Mouse (Mus musculus): ENCODE measurements at regions not wholly inside any gene's neighbourhood (a gene's known extent, or its start where the extent isn't known, plus 50 kb on each side); places are given as distances from the start of the nearest gene placed in this dataset.
A peak's percentile ranks its signal among the peaks of the same experiment; 100 is the strongest.

DNA sequence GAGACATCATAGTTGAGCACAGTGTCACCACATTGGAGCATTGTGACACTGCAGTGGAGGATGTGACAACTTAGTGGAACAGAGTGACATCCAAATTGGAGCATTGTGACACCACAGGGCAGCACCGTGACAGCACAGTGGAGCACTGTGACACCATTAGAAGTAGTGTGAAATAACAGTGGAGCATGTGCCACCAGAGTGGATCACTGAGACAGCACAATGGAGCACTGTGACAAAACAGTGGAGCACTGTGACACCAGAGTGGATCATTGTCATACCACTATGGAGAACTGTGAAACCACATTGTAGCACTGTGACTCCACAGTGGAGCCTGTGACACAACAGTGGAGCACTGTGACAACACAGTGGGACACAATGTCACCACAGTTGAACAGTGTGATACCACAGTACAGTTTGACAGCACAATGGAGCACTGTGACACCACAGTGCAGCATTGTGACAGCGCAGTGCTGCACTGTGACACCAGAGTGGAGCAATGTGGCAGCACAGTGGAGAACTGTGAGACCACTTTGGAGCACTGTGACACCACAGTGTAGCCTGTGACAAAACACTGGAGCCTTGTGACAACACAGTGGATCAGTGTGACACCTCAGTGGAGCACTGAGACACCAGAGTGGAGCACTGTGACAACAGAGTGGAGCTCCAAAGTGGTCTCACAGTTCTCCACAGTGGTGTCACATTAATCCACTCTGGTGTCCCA is 113.5 kb upstream of the Vmn1r2 start:
- Histone ChIP-seq H3K4me1 (ENCODE audit: insufficient read depth, low read depth, low read length) (no peaks in the 10 kb centered on the region; the same call in 1 of the 2 replicates), H3K36me3 (replicated peaks) (no peaks in the 10 kb centered on the region), H3K9me3 (replicated peaks) (peaks cover 71% of the 10 kb centered on the region), H3K27me3 (ENCODE audit: insufficient read depth, low read length) (no peaks in the 10 kb centered on the region), H3K4me3 (ENCODE audit: low read depth, low read length) (peak overlapping the region; percentile 7; the same call in 1 of the 2 replicates)
- DNase-seq (ENCODE audit: low spot score): no peak
- no peak for ATAC-seq (ENCODE audit: extremely low read depth, insufficient number of reproducible peaks, low FRiP score, poor library complexity, severe bottlenecking)
- TF ChIP-seq GATA1 (IDR thresholded peaks at IDR 0.05; ENCODE audit: borderline replicate concordance, low read length) (no peak), GATA2 (IDR thresholded peaks at IDR 0.05; ENCODE audit: borderline replicate concordance, low read depth, low read length) (no peak)

DNA sequence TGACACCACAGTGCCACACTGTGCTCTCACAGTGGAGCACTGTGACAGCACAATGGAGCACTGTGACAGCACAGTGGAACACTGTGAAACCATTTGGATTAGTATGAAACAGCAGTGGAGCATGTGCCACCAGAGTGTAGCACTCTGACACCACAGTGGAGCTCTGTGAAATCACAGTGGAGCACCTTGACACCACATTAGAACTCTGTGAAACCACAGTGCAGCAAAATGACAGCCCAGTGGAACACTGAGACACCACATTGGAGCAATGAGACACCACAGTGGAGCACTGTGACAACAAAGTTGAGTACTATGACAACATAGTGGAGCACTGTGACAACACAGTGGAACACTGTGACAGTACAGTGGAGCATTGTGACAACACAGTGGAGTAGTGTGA is 112.2 kb upstream of the Vmn1r2 start:
- DNase-seq (ENCODE audit: low spot score) (no peak), ATAC-seq (ENCODE audit: extremely low read depth, insufficient number of reproducible peaks, low FRiP score, poor library complexity, severe bottlenecking) (no peak)
- peaks cover 82% of the 10 kb centered on the region for H3K9me3 ChIP-seq (replicated peaks)
- no peaks in the 10 kb centered on the region for H3K27me3 ChIP-seq (ENCODE audit: insufficient read depth, low read length)
- H3K36me3 ChIP-seq (replicated peaks): no peaks in the 10 kb centered on the region
- TF ChIP-seq TAL1 (conservative IDR thresholded peaks at IDR 0.05; ENCODE audit: low read depth, low read length): no peak
- no peak for TF ChIP-seq GATA1 (IDR thresholded peaks at IDR 0.05; ENCODE audit: borderline replicate concordance, low read length)
- no peak for TF ChIP-seq CTCF (IDR thresholded peaks at IDR 0.05; ENCODE audit: low read depth, low read length)
- TF ChIP-seq GATA2 (IDR thresholded peaks at IDR 0.05; ENCODE audit: borderline replicate concordance, low read depth, low read length): no peak
- H3K4me3 ChIP-seq (ENCODE audit: low read depth, low read length): no peak overlapping the region; the same call in 1 of the 2 replicates
- H3K4me1 ChIP-seq (ENCODE audit: insufficient read depth, low read depth, low read length): no peaks in the 10 kb centered on the region; the same call in 1 of the 2 replicates

DNA sequence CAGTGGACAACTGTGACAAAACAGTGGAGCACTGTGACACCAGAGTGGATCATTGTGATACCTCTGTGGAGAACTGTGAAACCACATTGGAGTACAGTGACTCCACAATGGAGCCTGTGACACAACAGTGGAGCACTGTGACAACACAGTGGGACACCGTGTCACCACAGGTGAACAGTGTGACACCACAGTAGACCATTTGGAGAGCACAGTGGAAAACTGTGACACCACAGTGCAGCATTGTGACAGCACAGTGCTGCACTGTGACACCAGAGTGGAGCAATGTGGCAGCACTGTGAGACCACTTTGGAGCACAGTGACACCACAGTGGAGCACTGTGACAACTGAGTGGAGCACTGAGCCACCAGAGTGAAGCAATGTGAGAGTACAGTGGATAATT is 111.7 kb upstream of the Vmn1r2 start:
- no peak overlapping the region for H3K4me3 ChIP-seq (ENCODE audit: low read depth, low read length)
- ATAC-seq (ENCODE audit: extremely low read depth, insufficient number of reproducible peaks, low FRiP score, poor library complexity, severe bottlenecking) (no peak), DNase-seq (ENCODE audit: low spot score) (no peak)
- peaks cover 78% of the 10 kb centered on the region for H3K9me3 ChIP-seq (replicated peaks)
- no peaks in the 10 kb centered on the region for H3K27me3 ChIP-seq (ENCODE audit: insufficient read depth, low read length)
- no peak for TF ChIP-seq GATA1 (IDR thresholded peaks at IDR 0.05; ENCODE audit: borderline replicate concordance, low read length)
- TF ChIP-seq GATA2 (IDR thresholded peaks at IDR 0.05; ENCODE audit: borderline replicate concordance, low read depth, low read length): no peak
- no peak for TF ChIP-seq POLR2AphosphoS5 (IDR thresholded peaks at IDR 0.05; ENCODE audit: insufficient replicate concordance, low read depth, low read length)
- TF ChIP-seq TAL1 (conservative IDR thresholded peaks at IDR 0.05; ENCODE audit: low read depth, low read length): no peak
- no peak for TF ChIP-seq CTCF (IDR thresholded peaks at IDR 0.05; ENCODE audit: low read depth, low read length)
- H3K4me1 ChIP-seq (ENCODE audit: insufficient read depth, low read depth, low read length): no peaks in the 10 kb centered on the region; the same call in 1 of the 2 replicates
- H3K36me3 ChIP-seq (replicated peaks): no peaks in the 10 kb centered on the region

DNA sequence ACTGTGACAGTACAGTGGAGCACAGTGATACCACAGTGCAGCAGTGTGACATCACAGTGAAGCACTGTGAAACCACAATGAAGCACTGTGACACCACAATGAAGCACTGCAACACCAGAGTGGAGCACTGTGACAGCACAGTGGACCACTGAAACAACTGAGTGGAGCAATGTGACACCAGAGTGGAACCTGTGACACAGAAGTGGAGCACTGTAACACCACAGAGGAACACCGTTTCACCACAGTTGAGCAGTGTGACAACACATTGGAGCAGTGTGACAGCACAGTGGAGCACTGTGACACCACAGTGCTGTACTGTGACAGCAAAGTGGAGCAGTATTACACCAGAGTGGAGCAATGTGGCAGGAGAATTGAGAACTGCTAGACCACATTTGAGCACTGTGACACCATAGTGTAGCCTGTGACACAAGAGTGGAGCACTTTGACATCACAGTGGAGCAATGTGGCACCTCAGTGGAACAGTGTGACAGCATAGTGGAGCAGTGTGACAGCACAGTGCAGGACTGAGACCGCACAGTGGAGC is 107.5 kb upstream of the Vmn1r2 start:
- ATAC-seq (ENCODE audit: extremely low read depth, insufficient number of reproducible peaks, low FRiP score, poor library complexity, severe bottlenecking) (no peak), DNase-seq (ENCODE audit: low spot score) (no peak)
- Histone ChIP-seq H3K4me1 (ENCODE audit: insufficient read depth, low read depth, low read length) (no peaks in the 10 kb centered on the region), H3K4me3 (ENCODE audit: low read depth, low read length) (no peak overlapping the region), H3K36me3 (replicated peaks) (no peaks in the 10 kb centered on the region), H3K27me3 (ENCODE audit: insufficient read depth, low read length) (no peaks in the 10 kb centered on the region), H3K9me3 (replicated peaks) (peaks cover 67% of the 10 kb centered on the region)
- TF ChIP-seq GATA1 (IDR thresholded peaks at IDR 0.05; ENCODE audit: borderline replicate concordance, low read length) (no peak), CTCF (IDR thresholded peaks at IDR 0.05; ENCODE audit: low read depth, low read length) (no peak), GATA2 (IDR thresholded peaks at IDR 0.05; ENCODE audit: borderline replicate concordance, low read depth, low read length) (no peak), POLR2AphosphoS5 (IDR thresholded peaks at IDR 0.05; ENCODE audit: insufficient replicate concordance, low read depth, low read length) (no peak), TAL1 (conservative IDR thresholded peaks at IDR 0.05; ENCODE audit: low read depth, low read length) (no peak)

DNA sequence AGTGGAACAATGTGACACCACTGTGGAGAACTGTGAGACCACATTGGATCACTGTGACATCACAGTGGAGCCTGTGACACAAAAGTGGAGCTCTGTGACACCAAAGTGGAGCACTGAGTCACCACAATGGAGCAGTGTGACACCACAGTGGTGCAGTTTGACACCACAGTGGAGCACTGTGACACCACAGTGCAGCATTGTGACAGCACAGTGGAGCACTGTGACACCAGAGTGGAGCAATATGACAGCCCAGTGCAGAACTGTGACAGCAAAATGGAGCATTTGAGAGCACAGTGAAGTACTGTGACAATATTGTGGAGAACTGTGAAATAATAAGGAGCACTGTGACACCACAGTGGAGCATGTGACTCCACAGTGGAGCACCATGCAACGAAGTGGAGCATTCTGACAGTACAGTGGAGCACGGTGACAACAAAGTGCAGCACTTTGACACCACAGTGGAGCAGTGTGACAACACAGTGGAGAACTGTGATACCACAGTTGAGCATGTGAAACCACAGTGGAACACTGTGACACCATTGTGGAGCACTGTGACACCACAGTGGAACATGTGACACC is 105.0 kb upstream of the Vmn1r2 start:
- TF ChIP-seq POLR2AphosphoS5 (IDR thresholded peaks at IDR 0.05; ENCODE audit: insufficient replicate concordance, low read depth, low read length) (no peak), GATA2 (IDR thresholded peaks at IDR 0.05; ENCODE audit: borderline replicate concordance, low read depth, low read length) (no peak), GATA1 (IDR thresholded peaks at IDR 0.05; ENCODE audit: borderline replicate concordance, low read length) (no peak), TAL1 (conservative IDR thresholded peaks at IDR 0.05; ENCODE audit: low read depth, low read length) (no peak), CTCF (IDR thresholded peaks at IDR 0.05; ENCODE audit: low read depth, low read length) (no peak)
- no peaks in the 10 kb centered on the region for H3K36me3 ChIP-seq (replicated peaks)
- no peaks in the 10 kb centered on the region for H3K27me3 ChIP-seq (ENCODE audit: insufficient read depth, low read length)
- peaks cover 74% of the 10 kb centered on the region for H3K9me3 ChIP-seq (replicated peaks)
- no peak overlapping the region; the same call in 1 of the 2 replicates for H3K4me3 ChIP-seq (ENCODE audit: low read depth, low read length)
- H3K4me1 ChIP-seq (ENCODE audit: insufficient read depth, low read depth, low read length): no peaks in the 10 kb centered on the region; the same call in 1 of the 2 replicates
- DNase-seq (ENCODE audit: low spot score): no peak
- no peak for ATAC-seq (ENCODE audit: extremely low read depth, insufficient number of reproducible peaks, low FRiP score, poor library complexity, severe bottlenecking)

DNA sequence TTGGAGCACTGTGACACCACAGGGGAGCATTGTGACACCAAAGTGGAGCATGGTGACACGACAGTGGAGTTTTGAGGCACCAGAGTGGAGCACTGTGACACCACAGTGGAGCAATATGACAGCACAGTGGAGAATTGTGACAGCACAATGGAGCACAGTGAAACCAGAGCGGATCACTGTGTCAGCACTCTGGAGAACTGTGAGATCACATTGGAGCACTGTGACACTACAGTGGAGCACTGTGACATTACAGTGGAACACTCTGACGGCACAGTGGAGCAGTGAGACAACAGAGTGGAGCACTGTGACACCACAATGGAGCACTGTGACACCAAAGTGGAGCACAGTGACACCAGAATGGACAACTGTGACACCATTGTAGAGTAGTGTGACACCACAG is 103.2 kb upstream of the Vmn1r2 start:
- DNase-seq (ENCODE audit: low spot score) (no peak), ATAC-seq (ENCODE audit: extremely low read depth, insufficient number of reproducible peaks, low FRiP score, poor library complexity, severe bottlenecking) (no peak)
- H3K27me3 ChIP-seq (ENCODE audit: insufficient read depth, low read length): no peaks in the 10 kb centered on the region
- H3K4me1 ChIP-seq (ENCODE audit: insufficient read depth, low read depth, low read length): no peaks in the 10 kb centered on the region; the same call in 1 of the 2 replicates
- no peak overlapping the region for H3K4me3 ChIP-seq (ENCODE audit: low read depth, low read length)
- no peaks in the 10 kb centered on the region for H3K36me3 ChIP-seq (replicated peaks)
- H3K9me3 ChIP-seq (replicated peaks): peaks cover 85% of the 10 kb centered on the region
- no peak for TF ChIP-seq GATA2 (IDR thresholded peaks at IDR 0.05; ENCODE audit: borderline replicate concordance, low read depth, low read length)
- no peak for TF ChIP-seq TAL1 (conservative IDR thresholded peaks at IDR 0.05; ENCODE audit: low read depth, low read length)
- no peak for TF ChIP-seq POLR2AphosphoS5 (IDR thresholded peaks at IDR 0.05; ENCODE audit: insufficient replicate concordance, low read depth, low read length)
- TF ChIP-seq CTCF (IDR thresholded peaks at IDR 0.05; ENCODE audit: low read depth, low read length): no peak; the same call in 1 of the 2 replicates
- no peak for TF ChIP-seq GATA1 (IDR thresholded peaks at IDR 0.05; ENCODE audit: borderline replicate concordance, low read length)
